Mouse (Mus musculus) left cerebral cortex, postnatal 36 days (tissue): ENCODE results near the gene Pom121. TPM values are rescaled to one million over a fixed set of nuclear protein-coding genes. Genes with fewer than 3 reads are reported as not detected.
A peak's percentile ranks its signal among the peaks of the same experiment; 100 is the strongest.

Experiments
- DNase-seq, 2 experiments: peaks; one replicate each; pipeline ENCODE4 v3.0.0; 2021 to 2022; ENCODE audit warnings: low spot score in 2 of 2, mixed read lengths in 1 of 2
- intact Hi-C: fragments of 180-260 bp; cut with DNase I; formaldehyde crosslinking; loops from one replicate; pipeline ENCODE4 v1.15.1; 2025
- total RNA-seq, 2 experiments: library from RNA; stranded (reverse); gene quantifications; 2 replicates each; pipeline ENCODE4 v1.2.3; 2021

The Pom121 gene
- 10 to 100 TPM; 50.0 to 54.1 TPM for total RNA-seq

DNA sequence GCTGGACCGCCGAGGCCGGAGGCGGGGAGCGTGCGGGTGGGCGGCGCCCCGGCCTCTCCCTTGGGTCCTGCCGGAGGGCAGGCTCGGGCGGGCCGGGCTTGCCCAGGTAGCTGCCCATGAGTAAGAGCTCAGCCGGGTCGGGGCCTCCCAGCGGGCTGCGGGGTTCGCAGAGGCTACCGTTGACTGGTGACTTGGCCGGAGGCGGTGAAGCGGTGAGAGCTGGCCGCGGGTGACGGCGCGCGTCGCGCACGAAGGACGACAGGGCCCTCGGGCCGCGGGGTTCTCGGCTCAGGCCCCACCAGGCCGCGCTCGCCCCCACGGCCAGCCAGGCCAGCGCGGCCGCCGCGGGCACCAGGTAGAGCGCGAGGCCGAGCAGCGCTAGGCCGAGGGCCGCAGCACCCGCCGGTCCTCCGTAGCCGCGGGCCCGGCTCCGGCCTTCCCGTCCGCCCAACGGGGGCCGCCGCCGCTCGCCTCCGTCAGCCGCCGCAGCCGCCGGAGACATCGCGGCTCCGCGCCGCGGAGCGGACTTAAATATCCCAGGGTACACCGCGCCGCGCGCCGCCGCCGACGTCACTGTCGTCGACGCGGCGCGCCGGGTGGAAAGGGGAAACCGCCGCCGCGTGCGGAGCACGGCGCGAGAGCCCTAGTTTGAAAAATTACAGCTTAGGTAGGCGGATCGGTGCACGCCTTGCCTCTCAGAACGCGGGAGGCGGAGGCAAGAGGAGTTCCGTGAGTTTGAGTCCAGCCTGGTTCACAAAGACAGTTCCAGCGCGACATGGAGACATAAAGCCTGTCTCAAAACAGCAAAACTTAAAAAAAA lies at the start of gene Pom121:
Pom121 (minus strand) TSS at position 543 of the 820 bp plus-strand sequence.
- peak; percentile 83 to 87 for DNase-seq
- intact Hi-C loops = loop anchor here (10.0 kb wide), 1 partner anchor 221 kb away; no protein-coding TSS in a partner anchor

DNA sequence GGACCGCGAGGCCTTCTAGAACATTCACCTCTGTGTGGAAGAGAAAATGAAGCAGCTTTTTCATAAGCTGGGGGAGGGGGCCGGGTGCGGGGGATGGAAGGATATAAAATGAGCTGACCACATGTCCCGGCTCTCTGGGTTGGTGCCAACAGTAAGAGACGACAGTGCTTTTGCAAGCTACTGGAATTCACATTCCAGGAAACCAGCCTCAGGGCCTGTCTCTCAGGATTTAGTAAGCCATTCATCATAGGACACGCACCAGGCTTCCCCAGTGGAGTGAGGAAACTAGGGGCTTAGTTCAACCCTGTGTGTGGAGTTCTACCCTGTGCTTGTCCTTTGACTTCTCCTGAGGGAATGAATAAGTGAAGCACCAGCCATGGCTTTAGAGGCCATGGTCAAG lies 48.1 kb upstream of the Pom121 start:
- intact Hi-C loops = no loop called here
- no peak for DNase-seq

- DNase-seq = no peak
- intact Hi-C loops = no loop called here
Measured at GRCm38 (mm10) chr5:135435039-135435438, 40.7 kb upstream of the Pom121 start.

DNA sequence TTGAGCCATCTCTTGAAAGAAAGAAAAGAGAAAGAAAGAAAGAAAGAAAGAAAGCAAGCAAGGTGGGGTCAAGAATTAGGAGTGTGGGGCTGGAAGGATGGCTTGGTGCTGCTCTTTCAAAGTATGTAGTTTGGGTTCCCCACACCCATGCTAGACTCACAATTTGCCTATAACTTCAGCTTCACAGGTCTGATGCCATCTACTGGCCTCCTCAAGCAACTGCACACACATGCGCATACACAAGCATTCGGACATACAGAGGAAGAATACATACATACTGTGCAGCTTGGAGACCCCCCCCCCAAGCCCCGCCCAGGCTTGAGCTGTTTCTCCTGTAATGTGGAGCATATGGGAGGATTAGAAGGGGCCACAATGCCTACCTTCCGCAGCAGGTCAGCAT lies 39.5 kb upstream of the Pom121 start:
- intact Hi-C loops = no loop called here
- no peak for DNase-seq

DNA sequence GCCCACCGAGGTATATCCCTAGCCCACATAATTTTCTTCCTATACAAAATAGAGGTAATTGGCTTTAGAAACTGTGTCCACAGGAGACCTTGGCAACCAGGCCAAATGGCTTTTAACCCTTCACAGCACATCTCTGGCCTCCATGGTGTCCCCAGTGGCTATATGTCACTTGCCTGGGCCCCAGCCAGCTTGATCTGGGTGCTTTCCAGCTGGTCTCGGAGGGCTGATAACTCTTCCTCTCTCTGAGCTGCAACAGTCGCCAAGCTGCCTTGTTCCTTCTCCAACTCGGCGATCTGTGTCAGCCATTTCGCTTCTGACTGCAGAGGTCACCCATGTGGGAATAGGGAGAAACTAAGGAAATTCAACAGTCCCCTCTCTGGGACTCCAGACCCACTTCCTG lies 36.8 kb upstream of the Pom121 start:
- intact Hi-C loops = no loop called here
- no peak for DNase-seq

- no peak for DNase-seq
- intact Hi-C loops = no loop called here
Measured at GRCm38 (mm10) chr5:135428786-135429185, 34.4 kb upstream of the Pom121 start.

DNA sequence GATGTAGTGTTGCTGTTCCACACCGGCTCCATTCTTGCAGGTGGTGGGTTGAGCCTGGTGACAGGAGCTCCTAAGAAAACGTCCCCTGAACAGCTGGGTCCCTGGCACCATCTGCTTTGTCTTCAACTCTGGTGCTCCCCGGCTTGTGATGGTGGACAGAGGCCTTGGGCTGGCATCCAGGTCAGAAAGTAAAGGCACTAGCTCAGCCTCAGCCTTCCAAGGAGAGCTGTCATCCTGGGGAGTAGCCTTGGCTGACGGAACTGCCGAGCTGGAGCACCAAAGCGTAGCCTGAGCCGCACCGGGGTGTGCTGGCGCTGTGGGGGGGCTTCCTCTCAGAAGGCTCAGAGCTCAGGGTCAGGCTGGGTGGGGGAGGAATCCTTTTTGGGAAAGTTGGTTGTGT lies 15.9 kb upstream of the Pom121 start:
- intact Hi-C loops = no loop called here
- no peak for DNase-seq

- intact Hi-C loops = no loop called here
- DNase-seq = no peak
Measured at GRCm38 (mm10) chr5:135408114-135408513, 13.8 kb upstream of the Pom121 start.

GRCm38 (mm10) chr5:135405437-135405836 lies 11.1 kb upstream of the Pom121 start:
- no peak for DNase-seq
- intact Hi-C loops = no loop called here

DNA sequence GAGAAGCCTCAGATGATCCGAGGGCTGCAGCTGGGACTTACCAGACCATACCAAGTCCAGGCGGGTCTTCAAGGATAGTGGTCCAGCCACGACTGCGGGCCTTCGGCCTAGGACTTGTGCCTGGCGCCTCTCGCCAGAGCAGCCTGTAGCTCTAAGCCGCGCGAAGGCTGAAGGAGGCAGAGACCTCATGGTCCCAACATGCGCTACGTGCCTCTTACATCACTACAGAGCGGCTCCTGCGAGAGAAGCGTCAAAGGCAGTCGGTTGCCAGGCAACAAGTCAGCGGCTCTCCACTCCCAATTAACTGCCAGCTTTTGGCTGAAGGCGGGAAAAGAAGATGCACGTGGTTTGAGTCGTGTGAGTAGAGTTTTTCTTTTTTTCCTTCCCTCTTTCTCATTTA lies 10.3 kb upstream of the Pom121 start:
- intact Hi-C loops = loop anchor here (5.0 kb wide), 2 partner anchors 143 to 358 kb away; partner anchors contain the start of gene Hip1
- peak; percentile 62 to 65 for DNase-seq

- intact Hi-C loops = loop anchor here (2.0 to 5.0 kb wide), 3 partner anchors 95 to 362 kb away; partner anchors contain the start of gene Hip1
- peak; percentile 66 to 77 for DNase-seq
Measured at GRCm38 (mm10) chr5:135400244-135400643, 5.9 kb upstream of the Pom121 start.

- intact Hi-C loops = loop anchor here (10.0 kb wide), 1 partner anchor 215 kb away; no protein-coding TSS in a partner anchor
Measured at GRCm38 (mm10) chr5:135399382-135399781, 5.0 kb upstream of the Pom121 start.

DNA sequence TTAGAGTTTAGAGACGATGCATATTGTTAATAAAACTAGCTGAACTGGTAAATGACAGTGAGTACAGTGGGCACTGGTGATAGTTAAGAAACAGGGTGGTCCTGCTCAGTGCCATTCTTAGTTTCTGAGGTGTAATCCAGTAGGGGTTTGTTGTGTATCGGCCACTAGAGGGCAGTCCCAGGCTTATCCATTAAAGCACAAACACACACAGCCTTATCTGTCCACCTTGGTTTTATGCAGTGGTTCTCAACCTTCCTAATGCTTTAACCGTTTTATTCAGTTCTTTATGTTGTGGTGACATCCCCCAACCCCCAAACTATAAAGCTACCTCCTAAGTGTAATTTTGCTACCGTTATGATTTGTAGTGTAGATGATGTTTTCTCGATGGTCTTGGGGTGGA lies 1.5 kb upstream of the Pom121 start:
- intact Hi-C loops = loop anchor here (10.0 kb wide), 1 partner anchor 219 kb away; no protein-coding TSS in a partner anchor
- no peak for DNase-seq

More at GRCm38 (mm10) chr5:135399382-135399781, 5.0 kb upstream of the Pom121 start:
- no peak for DNase-seq

- intact Hi-C loops = no loop called here
- DNase-seq = no peak
Measured at GRCm38 (mm10) chr5:135383771-135384170, 10.6 kb downstream of the Pom121 start.

DNA sequence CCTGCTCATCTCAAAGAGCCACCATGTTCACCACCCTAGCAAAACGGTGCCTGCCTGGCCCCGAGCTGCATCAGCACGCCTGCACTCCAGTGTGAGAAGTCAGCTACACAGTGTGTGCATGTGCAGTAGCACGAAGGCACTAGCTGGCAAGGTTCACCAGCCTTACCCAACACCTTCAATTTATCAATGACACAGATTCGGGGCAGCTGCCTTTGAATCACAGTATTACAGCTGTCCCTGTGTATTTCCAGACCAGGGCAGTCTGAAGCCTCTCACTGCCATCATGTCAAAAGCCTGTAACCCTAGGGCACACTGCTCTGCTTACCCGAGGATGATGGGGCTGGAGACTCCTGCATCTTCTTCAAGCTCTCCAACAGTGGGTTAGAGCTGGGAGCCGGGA lies 11.6 kb downstream of the Pom121 start:
- no peak for DNase-seq
- intact Hi-C loops = no loop called here

DNA sequence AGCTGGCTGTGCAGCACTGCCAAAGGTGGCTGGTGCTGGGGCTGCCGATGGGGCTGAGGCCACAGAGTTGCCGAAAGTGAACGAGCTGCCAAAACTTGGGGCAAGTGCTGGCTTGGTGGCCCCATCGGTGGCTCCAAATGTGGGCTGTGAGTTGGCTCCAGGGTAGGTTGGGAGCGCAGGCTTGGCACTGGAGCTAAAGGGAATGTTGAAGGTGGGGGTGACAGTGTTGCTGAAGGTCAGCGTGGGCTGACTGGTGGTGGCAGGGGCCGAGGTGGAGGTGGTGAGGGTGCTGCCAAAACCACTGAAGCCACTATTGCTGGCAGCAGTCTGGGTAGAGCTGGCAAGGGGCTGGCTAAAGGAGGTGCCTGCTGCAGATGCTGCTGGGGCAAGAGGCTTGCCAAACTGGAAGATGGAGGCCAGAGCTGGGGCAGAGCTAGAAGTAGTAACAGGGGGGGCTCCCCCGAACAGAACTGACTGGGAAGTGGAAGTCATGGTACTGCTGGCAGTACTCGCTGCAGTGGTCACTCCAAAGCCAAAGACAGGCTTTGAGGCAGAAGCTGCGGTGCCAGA lies 12.9 kb downstream of the Pom121 start:
- no peak for DNase-seq
- intact Hi-C loops = no loop called here

DNA sequence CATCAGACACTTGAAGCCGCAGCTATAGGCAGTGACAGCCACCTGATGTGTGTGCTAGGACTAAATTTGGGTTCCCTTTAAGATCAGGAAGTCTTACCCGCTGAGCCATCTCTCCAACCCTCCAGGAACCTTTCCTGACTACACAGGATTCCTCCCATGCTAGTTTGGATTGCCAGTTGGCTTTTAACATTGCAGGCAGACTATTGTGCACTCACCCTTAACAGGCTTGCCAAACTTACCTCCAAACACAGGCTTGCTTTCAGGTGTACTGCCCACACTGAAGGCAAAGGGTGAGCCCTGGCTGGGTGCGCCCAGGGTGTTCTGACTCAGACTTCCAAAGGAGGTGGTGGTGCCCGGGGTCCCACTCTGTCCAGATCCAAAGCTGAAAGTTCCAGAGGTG lies 13.7 kb downstream of the Pom121 start:
- DNase-seq = no peak
- intact Hi-C loops = no loop called here

DNA sequence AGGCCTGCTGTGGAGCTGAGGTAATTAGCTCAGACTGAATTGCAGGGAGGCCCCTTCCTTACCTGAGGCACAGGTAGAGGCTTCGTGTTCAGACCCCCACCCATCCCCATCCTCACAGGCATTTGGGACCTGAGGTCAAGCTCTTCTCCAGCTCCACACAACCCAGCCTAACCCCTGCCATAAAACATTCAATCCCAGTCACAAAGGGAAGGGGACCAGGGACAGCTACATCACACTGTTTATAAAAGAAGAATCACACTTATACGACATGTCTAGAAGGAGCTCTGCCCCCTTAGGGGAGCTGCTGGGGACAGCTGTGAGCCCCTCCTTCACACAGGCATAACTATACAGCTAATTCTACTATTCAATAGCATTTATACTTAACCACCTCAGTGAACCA lies 18.0 kb downstream of the Pom121 start:
- intact Hi-C loops = no loop called here

DNA sequence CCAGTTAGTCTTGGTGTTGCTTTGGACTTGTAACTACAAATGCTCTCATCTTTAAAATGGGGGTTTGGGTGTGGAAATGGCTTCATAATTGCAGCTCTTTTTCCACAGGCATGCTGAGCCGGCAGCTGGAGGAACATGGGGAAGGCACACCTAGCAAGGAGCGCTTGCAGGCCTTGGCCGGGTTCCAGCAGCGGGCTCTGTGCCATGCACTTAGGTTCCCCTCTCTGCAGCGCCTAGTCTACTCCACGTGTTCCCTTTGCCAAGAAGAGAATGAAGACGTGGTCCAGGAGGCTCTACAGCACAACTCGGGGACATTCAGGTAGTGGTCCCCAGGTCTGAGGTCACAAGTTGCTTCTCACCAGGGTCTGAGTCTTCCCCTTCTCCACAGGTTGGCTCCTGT lies 19.2 kb downstream of the Pom121 start:
- intact Hi-C loops = no loop called here
- DNase-seq = no peak

More for the DNA sequence above, 18.0 kb downstream of the Pom121 start:
- DNase-seq = no peak

GRCm38 (mm10) chr5:135373601-135374000 lies 20.7 kb downstream of the Pom121 start:
- DNase-seq = no peak
- intact Hi-C loops = no loop called here

- intact Hi-C loops = no loop called here
- DNase-seq = no peak
Measured at GRCm38 (mm10) chr5:135371195-135371594, 23.2 kb downstream of the Pom121 start.
